ENCODE assay signal across 28 mouse cellular contexts in the genomic region with DNA sequence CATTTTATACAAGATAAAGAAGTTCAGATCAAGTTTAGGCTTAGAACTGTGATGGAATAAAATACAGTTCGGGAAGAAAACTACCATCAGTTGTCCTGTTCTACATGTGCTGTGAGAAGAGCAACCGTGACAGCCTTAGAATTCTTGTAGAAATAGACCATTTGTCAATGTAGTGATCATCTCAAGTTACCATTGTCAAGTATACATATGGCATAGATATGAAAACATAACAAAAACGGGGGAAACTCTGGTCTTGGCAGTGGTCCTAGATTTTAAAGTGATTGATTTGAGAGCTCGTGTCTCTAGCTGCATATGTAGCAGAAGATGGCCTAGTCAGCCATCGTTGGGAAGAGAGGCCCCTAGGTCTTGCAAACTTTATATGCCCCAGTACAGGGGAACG.
A peak's percentile ranks its signal among the peaks of the same experiment; 100 is the strongest.
DNase-seq lines count a peak whose midpoint lies in the region; ATAC-seq and TF ChIP-seq lines count a peak whose summit lies in the region.
"Had no signal": no experiment of that assay in that cellular context is flagged by ENCODE, and none has a peak within 500 bp of the region (broad histone marks: within the 10 kb centered on the region; RNA-seq: fewer than 3 reads in every experiment).

No protein-coding gene starts in this region.

- WGBS in embryonic facial prominence, embryonic 14.5 days: 53% methylated on average over 6 of the region's 6 CpGs
- 85% methylated on average over 6 of the region's 6 CpGs for WGBS in embryonic facial prominence, embryonic 10.5 days
- 70% methylated on average over 6 of the region's 6 CpGs for WGBS in forebrain, postnatal 0 days
- WGBS in forebrain, embryonic 12.5 days: 91% methylated on average over 6 of the region's 6 CpGs
- 31% methylated on average over 6 of the region's 6 CpGs for whole genome bisulfite sequencing in lung, embryonic 15.5 days
- WGBS in lung, postnatal 0 days: 47% methylated on average over 6 of the region's 6 CpGs

- no peak for TF ChIP-seq POLR2A in brain, embryonic 14.5 days (IDR thresholded peaks at IDR 0.05; ENCODE audit: borderline replicate concordance, extremely low read depth, insufficient read depth, insufficient read length, poor library complexity, severe bottlenecking)

- H3K27me3 ChIP-seq in embryonic facial prominence, embryonic 14.5 days (replicated peaks; ENCODE audit: control insufficient read depth, insufficient read depth, low read length): no peaks in the 10 kb centered on the region
- no peaks in the 10 kb centered on the region for H3K27me3 ChIP-seq in embryonic facial prominence, embryonic 10.5 days (replicated peaks; ENCODE audit: low read depth, poor library complexity, severe bottlenecking)
- no peaks in the 10 kb centered on the region for H3K27me3 ChIP-seq in forebrain, postnatal 0 days (ENCODE audit: insufficient read depth, low read length)
- no peaks in the 10 kb centered on the region for H3K27me3 ChIP-seq in forebrain, embryonic 12.5 days
- no peaks in the 10 kb centered on the region for H3K27me3 ChIP-seq in lung, embryonic 15.5 days
- no peaks in the 10 kb centered on the region for H3K27me3 ChIP-seq in lung, postnatal 0 days (replicated peaks; ENCODE audit: insufficient read depth, low read length)
- H3K27me3 ChIP-seq: CH12.LX; embryonic facial prominence, embryonic 12.5 days; embryonic facial prominence, embryonic 15.5 days; forebrain, embryonic 13.5 days had no signal

- DNase-seq in embryonic facial prominence, embryonic 14.5 days (ENCODE audit: low spot score): peak; percentile 16
- DNase-seq in embryonic facial prominence, embryonic 10.5 days (ENCODE audit: low spot score): no peak
- no peak for DNase-seq in forebrain, postnatal 0 days
- DNase-seq in lung, postnatal 0 days (ENCODE audit: low spot score): no peak
- peak; percentile 24 for DNase-seq in brain, embryonic 14.5 days (ENCODE audit: low read depth)
- DNase-seq: adrenal gland, adult 8-10 months; adrenal gland, postnatal 14 days; adrenal gland, postnatal 36 days; B cell, adult 2 months; cerebellum, adult 11 months; cerebellum, adult 18-20 months; cerebellum, adult 8-10 months; cerebellum, adult 9-11 months; cerebellum, postnatal 14 days; cerebellum, postnatal 36 days; embryo, embryonic 11 days had no signal

- H3K4me2 ChIP-seq in embryonic facial prominence, embryonic 14.5 days (ENCODE audit: low read depth, low read length): no peak overlapping the region
- H3K4me2 ChIP-seq in forebrain, postnatal 0 days (ENCODE audit: low read depth): no peak overlapping the region
- H3K4me2 ChIP-seq in forebrain, embryonic 12.5 days: no peak overlapping the region
- H3K4me2 ChIP-seq in lung, embryonic 15.5 days: no peak overlapping the region
- no peak overlapping the region for H3K4me2 ChIP-seq in lung, postnatal 0 days (replicated peaks; ENCODE audit: low read depth, low read length)
- H3K4me2 ChIP-seq: embryonic facial prominence, embryonic 12.5 days; embryonic facial prominence, embryonic 15.5 days; forebrain, embryonic 13.5 days had no signal

- H3K9me3 ChIP-seq in embryonic facial prominence, embryonic 14.5 days (ENCODE audit: control insufficient read depth, low read length): 0 out of 2 replicates have a peak, but pooled peaks cover 5% of the 10 kb centered on the region
- no peaks in the 10 kb centered on the region for H3K9me3 ChIP-seq in embryonic facial prominence, embryonic 10.5 days
- H3K9me3 ChIP-seq in forebrain, postnatal 0 days (ENCODE audit: low read length): no peaks in the 10 kb centered on the region
- no peaks in the 10 kb centered on the region for H3K9me3 ChIP-seq in forebrain, embryonic 12.5 days
- H3K9me3 ChIP-seq in lung, embryonic 15.5 days: no peaks in the 10 kb centered on the region
- no peaks in the 10 kb centered on the region for H3K9me3 ChIP-seq in lung, postnatal 0 days (ENCODE audit: low read length)
- H3K9me3 ChIP-seq: embryonic facial prominence, embryonic 12.5 days; embryonic facial prominence, embryonic 15.5 days; forebrain, embryonic 10.5 days; forebrain, embryonic 13.5 days; G1E had no signal

- no peak overlapping the region for H3K9ac ChIP-seq in embryonic facial prominence, embryonic 14.5 days (ENCODE audit: low read depth, low read length)
- no peak overlapping the region for H3K9ac ChIP-seq in forebrain, postnatal 0 days
- no peak overlapping the region for H3K9ac ChIP-seq in forebrain, embryonic 12.5 days
- no peak overlapping the region for H3K9ac ChIP-seq in lung, embryonic 15.5 days
- no peak overlapping the region for H3K9ac ChIP-seq in lung, postnatal 0 days (replicated peaks; ENCODE audit: low read depth)
- H3K9ac ChIP-seq: embryonic facial prominence, embryonic 12.5 days; embryonic facial prominence, embryonic 15.5 days; forebrain, embryonic 13.5 days had no signal

- no peak for TF ChIP-seq CTCF in forebrain, postnatal 0 days (IDR thresholded peaks at IDR 0.05; ENCODE audit: low read depth)
- TF ChIP-seq CTCF in lung, postnatal 0 days (IDR thresholded peaks at IDR 0.05): no peak
- no peak for TF ChIP-seq CTCF in brain, embryonic 14.5 days (IDR thresholded peaks at IDR 0.05; ENCODE audit: borderline replicate concordance, extremely low read depth, insufficient read depth, insufficient read length)

- no peak for TF ChIP-seq EP300 in lung, postnatal 0 days (IDR thresholded peaks at IDR 0.05)

- no peak overlapping the region for H3K4me3 ChIP-seq in embryonic facial prominence, embryonic 14.5 days (ENCODE audit: low read depth, low read length)
- no peak overlapping the region for H3K4me3 ChIP-seq in embryonic facial prominence, embryonic 10.5 days
- no peak overlapping the region for H3K4me3 ChIP-seq in forebrain, postnatal 0 days (ENCODE audit: low read depth, low read length)
- H3K4me3 ChIP-seq in forebrain, embryonic 12.5 days (replicated peaks): no peak overlapping the region
- no peak overlapping the region for H3K4me3 ChIP-seq in lung, embryonic 15.5 days
- H3K4me3 ChIP-seq in lung, postnatal 0 days (ENCODE audit: low read depth, low read length): no peak overlapping the region
- H3K4me3 ChIP-seq: embryonic facial prominence, embryonic 12.5 days; embryonic facial prominence, embryonic 15.5 days; erythroblast, embryonic 14.5 days; forebrain, embryonic 10.5 days; forebrain, embryonic 13.5 days had no signal

- no peak for ATAC-seq in embryonic facial prominence, embryonic 14.5 days (ENCODE audit: low read depth)
- ATAC-seq in forebrain, postnatal 0 days: peak; percentile 51; the same call in 1 of the 2 replicates
- no peak for ATAC-seq in forebrain, embryonic 12.5 days (ENCODE audit: low FRiP score)
- ATAC-seq in lung, embryonic 15.5 days (ENCODE audit: borderline replicate concordance, extremely low read depth, low FRiP score, low TSS enrichment): peak; percentile 46; the same call in 1 of the 2 replicates
- ATAC-seq in lung, postnatal 0 days: no peak
- ATAC-seq: activated CD4-positive, CD25-positive, alpha-beta regulatory T cell, adult 4 months; CD4-positive, CD25-positive, alpha-beta regulatory T cell, adult 4 months; forebrain, embryonic 13.5 days; Patski had no signal

- 0 out of 2 replicates have a peak, but pooled peaks cover 3% of the 10 kb centered on the region for H3K4me1 ChIP-seq in embryonic facial prominence, embryonic 14.5 days (ENCODE audit: control insufficient read depth, insufficient read depth, low read length)
- H3K4me1 ChIP-seq in embryonic facial prominence, embryonic 10.5 days: peaks cover 11% of the 10 kb centered on the region
- H3K4me1 ChIP-seq in forebrain, postnatal 0 days (ENCODE audit: insufficient read depth): no peaks in the 10 kb centered on the region
- H3K4me1 ChIP-seq in forebrain, embryonic 12.5 days: no peaks in the 10 kb centered on the region
- H3K4me1 ChIP-seq in lung, embryonic 15.5 days: no peaks in the 10 kb centered on the region
- no peaks in the 10 kb centered on the region for H3K4me1 ChIP-seq in lung, postnatal 0 days (ENCODE audit: insufficient read depth, low read depth, low read length)
- H3K4me1 ChIP-seq: embryonic facial prominence, embryonic 12.5 days; embryonic facial prominence, embryonic 15.5 days; forebrain, embryonic 10.5 days; forebrain, embryonic 13.5 days had no signal

- H3K36me3 ChIP-seq in embryonic facial prominence, embryonic 14.5 days (ENCODE audit: control insufficient read depth, insufficient read depth, low read length): no peaks in the 10 kb centered on the region
- H3K36me3 ChIP-seq in embryonic facial prominence, embryonic 10.5 days (replicated peaks): no peaks in the 10 kb centered on the region
- H3K36me3 ChIP-seq in forebrain, postnatal 0 days (ENCODE audit: insufficient read depth): no peaks in the 10 kb centered on the region
- no peaks in the 10 kb centered on the region for H3K36me3 ChIP-seq in forebrain, embryonic 12.5 days (replicated peaks)
- no peaks in the 10 kb centered on the region for H3K36me3 ChIP-seq in lung, embryonic 15.5 days
- H3K36me3 ChIP-seq in lung, postnatal 0 days (ENCODE audit: insufficient read depth, low read length): no peaks in the 10 kb centered on the region
- H3K36me3 ChIP-seq: embryonic facial prominence, embryonic 12.5 days; embryonic facial prominence, embryonic 15.5 days; forebrain, embryonic 10.5 days; G1E had no signal

- H3K27ac ChIP-seq in embryonic facial prominence, embryonic 14.5 days (replicated peaks; ENCODE audit: low read depth, low read length): no peak overlapping the region
- no peak overlapping the region for H3K27ac ChIP-seq in embryonic facial prominence, embryonic 10.5 days (replicated peaks)
- no peak overlapping the region for H3K27ac ChIP-seq in forebrain, postnatal 0 days (ENCODE audit: low read depth, low read length)
- H3K27ac ChIP-seq in forebrain, embryonic 12.5 days: no peak overlapping the region
- no peak overlapping the region for H3K27ac ChIP-seq in lung, embryonic 15.5 days
- H3K27ac ChIP-seq in lung, postnatal 0 days (ENCODE audit: low read length): no peak overlapping the region
- H3K27ac ChIP-seq: embryonic facial prominence, embryonic 12.5 days; embryonic facial prominence, embryonic 15.5 days; forebrain, embryonic 10.5 days; forebrain, embryonic 13.5 days had no signal

Comparison
In these comparisons a context has a peak if more than half of its experiments do, and no peak if none do; other contexts are left out.
1. ATAC-seq: peak in forebrain, postnatal 0 days (single experiment) and lung, embryonic 15.5 days (single experiment); none in embryonic facial prominence, embryonic 14.5 days (single experiment), forebrain, embryonic 12.5 days (single experiment) and lung, postnatal 0 days (single experiment).
2. DNase-seq: peak in embryonic facial prominence, embryonic 14.5 days (single experiment) and brain, embryonic 14.5 days (single experiment); none in embryonic facial prominence, embryonic 10.5 days (single experiment), forebrain, postnatal 0 days (single experiment) and lung, postnatal 0 days (single experiment).